Mouse (Mus musculus) midbrain, embryonic 14.5 days (tissue): ENCODE measurements at regions not wholly inside any gene's neighbourhood (a gene's known extent, or its start where the extent isn't known, plus 50 kb on each side); places are given as distances from the start of the nearest gene placed in this dataset.

Experiments used
- ATAC-seq: fragments of 200-750 bp; cut with Nextera tagmentation; 2 replicates; pipeline ENCODE4 v1.8.0; 2017; ENCODE audit warnings: moderate number of reproducible peaks, moderate library complexity; ENCODE audit not compliant: low FRiP score, low TSS enrichment
- DNase-seq: peaks from one replicate; pipeline ENCODE4 v3.0.0-alpha.2; 2015
- H3K27ac ChIP-seq: fragments of 300-500 bp; sonication (generic); replicated peaks from 2 replicates; pipeline ENCODE4 v1.5.1; 2014; ENCODE audit warnings: mild to moderate bottlenecking, low read depth, low read length, moderate library complexity
- H3K27me3 ChIP-seq: fragments of 300-500 bp; sonication (generic); 2 replicates; pipeline ENCODE4 v1.6.1; 2014; ENCODE audit warnings: low read length, control low read depth, mixed read lengths; ENCODE audit not compliant: control insufficient read depth, insufficient read depth
- H3K36me3 ChIP-seq: fragments of 300-500 bp; sonication (generic); 2 replicates; pipeline ENCODE4 v1.6.1; 2014; ENCODE audit warnings: low read length, control low read depth; ENCODE audit not compliant: control insufficient read depth, insufficient read depth
- H3K4me1 ChIP-seq: fragments of 300-500 bp; sonication (generic); 2 replicates; pipeline ENCODE4 v1.6.1; 2014; ENCODE audit warnings: mild to moderate bottlenecking, antibody characterized with exemption, low read length, control low read depth; ENCODE audit not compliant: control insufficient read depth, insufficient read depth
- H3K4me2 ChIP-seq: fragments of 300-500 bp; sonication (generic); 2 replicates; pipeline ENCODE4 v1.6.1; 2014; ENCODE audit warnings: mild to moderate bottlenecking, low read length, moderate library complexity
- H3K4me3 ChIP-seq: fragments of 300-500 bp; sonication (generic); replicated peaks from 2 replicates; pipeline ENCODE4 v1.5.1; 2014; ENCODE audit warnings: low read depth, low read length
- H3K9ac ChIP-seq: fragments of 300-500 bp; sonication (generic); replicated peaks from 2 replicates; pipeline ENCODE4 v1.6.1; 2014; ENCODE audit warnings: mild to moderate bottlenecking, low read length, moderate library complexity
- H3K9me3 ChIP-seq: fragments of 300-500 bp; sonication (generic); 2 replicates; pipeline ENCODE4 v1.6.1; 2016; ENCODE audit warnings: low read length, control low read depth, mixed read lengths; ENCODE audit not compliant: control insufficient read depth
- WGBS: fragments of 180-500 bp; shearing (Covaris S2); extraction: QIAGEN DNeasy Blood & Tissue Kit; methylation state at CpG from one replicate; pipeline ENCODE4 v1.1.7; 2014; 5-methylcytosine and 5-hydroxymethylcytosine counted together

DNA sequence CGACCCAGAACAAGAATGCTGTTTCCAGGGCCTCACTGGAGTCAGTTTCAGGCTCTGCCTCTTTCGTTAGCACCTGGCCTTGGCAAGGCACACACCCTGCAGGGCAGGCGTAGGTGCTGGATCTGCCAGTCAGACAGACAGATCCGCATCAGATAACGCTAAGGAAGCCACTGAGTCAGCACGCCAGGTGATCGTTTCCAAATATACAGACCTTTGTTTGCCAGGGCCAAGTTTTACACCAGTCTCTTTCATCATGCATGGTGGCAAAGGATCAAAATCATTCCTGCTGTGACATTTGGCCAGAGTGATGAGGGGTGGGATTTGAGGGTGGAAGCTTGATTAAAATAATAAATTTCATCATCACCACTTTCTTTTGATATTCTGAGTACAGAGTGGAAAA, 411.0 kb downstream of the Ofcc1 start:
- H3K9me3 ChIP-seq, result no peaks in the 10 kb centered on the region
- no peak overlapping the region for H3K9ac ChIP-seq
- H3K4me2 ChIP-seq, result no peak overlapping the region
- no peaks in the 10 kb centered on the region for H3K4me1 ChIP-seq
- H3K4me3 ChIP-seq, result no peak overlapping the region
- no peaks in the 10 kb centered on the region for H3K27me3 ChIP-seq
- H3K36me3 ChIP-seq, result no peaks in the 10 kb centered on the region
- WGBS, result 73% methylated on average over 7 of the region's 7 CpGs
- ATAC-seq, result no peak
- no peak for DNase-seq
- no peak overlapping the region for H3K27ac ChIP-seq

DNA sequence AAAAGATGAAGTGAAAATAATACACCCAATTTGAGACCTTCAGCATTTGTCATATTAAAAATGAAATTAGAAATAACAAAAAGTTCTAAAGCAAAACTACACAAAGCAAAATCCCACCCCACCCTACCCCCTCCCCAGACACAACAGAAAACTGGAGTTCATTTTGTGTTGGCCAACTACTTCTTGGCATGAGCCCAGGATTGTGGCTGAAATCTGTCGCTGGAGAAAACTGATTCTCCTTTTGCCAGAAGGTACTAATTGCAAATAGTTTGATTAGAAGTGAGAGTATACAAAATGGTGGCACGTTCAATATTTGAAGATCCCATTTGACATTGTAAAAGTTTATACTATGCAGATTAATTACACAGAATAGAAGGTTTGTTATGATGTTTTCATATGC, 426.0 kb downstream of the Ofcc1 start:
- no peaks in the 10 kb centered on the region for H3K27me3 ChIP-seq
- no peak overlapping the region for H3K4me2 ChIP-seq
- ATAC-seq, result no peak
- H3K4me3 ChIP-seq, result no peak overlapping the region
- H3K4me1 ChIP-seq, result no peaks in the 10 kb centered on the region
- H3K36me3 ChIP-seq, result no peaks in the 10 kb centered on the region
- no peaks in the 10 kb centered on the region for H3K9me3 ChIP-seq
- H3K9ac ChIP-seq, result no peak overlapping the region
- DNase-seq, result no peak
- 71% methylated on average over 2 of the region's 2 CpGs for WGBS
- no peak overlapping the region for H3K27ac ChIP-seq

DNA sequence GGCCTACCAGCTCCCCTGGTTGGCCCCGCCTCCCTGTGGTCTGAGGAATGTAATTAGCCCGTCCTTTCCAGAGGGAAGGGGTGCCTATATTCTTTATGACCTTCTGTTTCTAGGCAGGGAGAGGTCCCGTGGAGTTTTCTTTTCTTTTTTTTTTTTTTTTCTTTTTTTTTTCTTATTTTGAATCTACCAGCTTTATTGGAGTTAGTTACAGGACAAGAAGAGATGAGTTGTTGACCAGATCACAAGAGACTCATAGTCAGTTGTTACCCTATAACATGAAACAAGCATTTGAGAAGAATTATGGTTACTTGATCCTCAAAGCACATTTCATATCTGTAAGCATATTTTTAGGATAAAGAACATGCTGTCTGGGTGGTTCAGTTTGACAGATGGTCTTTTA, 429.8 kb downstream of the Ofcc1 start:
- no peak overlapping the region for H3K9ac ChIP-seq
- WGBS, result 83% methylated on average over 3 of the region's 3 CpGs
- H3K27me3 ChIP-seq, result no peaks in the 10 kb centered on the region
- H3K4me3 ChIP-seq, result no peak overlapping the region
- H3K27ac ChIP-seq, result no peak overlapping the region
- no peak for ATAC-seq
- H3K4me2 ChIP-seq, result no peak overlapping the region
- DNase-seq, result no peak
- no peaks in the 10 kb centered on the region for H3K4me1 ChIP-seq
- no peaks in the 10 kb centered on the region for H3K36me3 ChIP-seq
- H3K9me3 ChIP-seq, result no peaks in the 10 kb centered on the region

DNA sequence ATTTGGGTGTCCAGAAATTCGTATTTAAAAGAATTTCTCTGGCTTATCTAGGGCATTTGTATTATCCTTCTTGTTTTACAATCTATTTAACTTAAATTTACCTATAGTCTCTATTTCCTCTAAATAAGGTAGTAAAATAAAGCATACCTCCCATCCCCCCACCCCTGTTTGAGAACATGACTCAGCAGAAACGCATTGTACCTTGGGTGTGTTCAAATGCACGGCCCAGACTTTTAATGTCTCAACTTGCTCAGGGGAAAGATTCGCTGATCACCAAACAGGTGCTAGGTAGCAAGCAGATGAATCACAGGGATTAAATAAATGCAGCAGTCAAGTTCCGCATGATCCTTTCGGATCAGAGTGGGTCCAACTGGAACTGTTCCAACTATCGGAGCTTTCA, 432.7 kb downstream of the Ofcc1 start:
- Histone ChIP-seq H3K36me3 (no peaks in the 10 kb centered on the region), H3K27ac (no peak overlapping the region), H3K9ac (no peak overlapping the region), H3K4me2 (no peak overlapping the region), H3K9me3 (no peaks in the 10 kb centered on the region), H3K27me3 (no peaks in the 10 kb centered on the region), H3K4me1 (no peaks in the 10 kb centered on the region), H3K4me3 (no peak overlapping the region)
- DNase-seq (no peak), ATAC-seq (no peak)
- WGBS, result 89% methylated on average over 7 of the region's 7 CpGs

DNA sequence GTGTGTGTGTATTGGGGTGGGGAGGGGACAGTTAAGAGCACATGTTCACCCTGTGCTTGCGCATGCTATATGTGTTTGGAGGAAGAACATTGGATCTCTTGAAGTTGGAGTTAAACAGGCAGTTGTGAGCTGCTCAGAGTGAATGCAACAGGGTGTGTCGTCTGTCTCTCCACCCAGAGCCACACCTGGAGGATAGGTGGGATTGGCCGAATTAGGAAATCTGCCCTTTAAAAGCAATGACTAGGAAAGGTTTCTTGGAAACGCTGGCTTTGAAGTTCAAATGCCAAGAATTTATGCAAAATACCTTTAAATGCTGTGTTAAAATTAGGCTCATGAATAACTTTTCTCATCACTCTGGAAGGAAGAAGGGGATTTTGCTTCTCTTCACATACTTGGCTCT, 436.9 kb downstream of the Ofcc1 start:
- Histone ChIP-seq H3K4me1 (no peaks in the 10 kb centered on the region), H3K4me2 (no peak overlapping the region), H3K4me3 (no peak overlapping the region), H3K27ac (no peak overlapping the region), H3K9me3 (no peaks in the 10 kb centered on the region), H3K27me3 (no peaks in the 10 kb centered on the region), H3K36me3 (no peaks in the 10 kb centered on the region), H3K9ac (no peak overlapping the region)
- WGBS, result 92% methylated on average over 4 of the region's 4 CpGs
- DNase-seq, result no peak
- no peak for ATAC-seq

DNA sequence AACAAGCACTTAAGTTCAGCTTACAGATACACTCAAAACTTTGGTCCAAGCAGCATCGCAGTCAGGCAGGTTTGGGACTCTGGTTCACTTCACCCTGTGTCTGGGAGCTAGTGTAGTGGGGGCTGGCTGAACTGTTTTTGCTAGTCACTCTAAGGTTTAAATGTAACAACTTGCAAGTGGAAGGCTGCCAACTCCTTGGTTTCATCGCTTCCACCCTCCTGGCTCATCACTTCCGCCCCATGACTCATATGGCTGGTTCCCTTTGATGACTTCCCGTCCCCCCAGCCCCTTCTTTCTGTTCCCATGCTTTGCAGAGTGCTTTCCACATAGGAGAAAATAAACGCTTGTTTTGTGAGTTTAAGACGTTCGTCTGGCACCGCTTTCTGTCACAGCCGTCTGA, 438.1 kb downstream of the Ofcc1 start:
- H3K9ac ChIP-seq, result no peak overlapping the region
- ATAC-seq (no peak), DNase-seq (peak; percentile 17)
- WGBS, result 79% methylated on average over 9 of the region's 9 CpGs
- no peak overlapping the region for H3K4me3 ChIP-seq
- no peaks in the 10 kb centered on the region for H3K9me3 ChIP-seq
- no peaks in the 10 kb centered on the region for H3K27me3 ChIP-seq
- H3K4me1 ChIP-seq, result no peaks in the 10 kb centered on the region
- no peak overlapping the region for H3K27ac ChIP-seq
- no peaks in the 10 kb centered on the region for H3K36me3 ChIP-seq
- no peak overlapping the region for H3K4me2 ChIP-seq

DNA sequence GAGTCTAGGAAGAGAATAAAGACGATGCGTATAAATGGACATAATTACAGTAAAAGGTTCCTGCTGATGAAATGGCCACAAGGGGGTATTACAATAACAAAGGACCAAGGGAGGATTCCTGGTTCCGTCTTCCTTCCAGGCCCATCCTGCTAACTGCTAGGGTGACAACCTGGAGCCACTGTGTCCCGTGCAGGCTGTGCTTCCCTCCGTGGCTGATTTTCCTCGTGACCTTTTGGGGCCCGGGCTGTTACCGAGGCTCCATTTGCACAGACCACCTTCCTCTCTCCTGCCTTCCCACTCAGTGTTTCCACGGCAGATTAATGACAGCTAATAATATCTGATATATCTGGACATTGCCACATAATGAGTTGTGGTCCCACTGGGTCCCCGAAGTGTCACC, 453.5 kb downstream of the Ofcc1 start:
- Histone ChIP-seq H3K4me1 (peaks cover 5% of the 10 kb centered on the region; the same call in 1 of the 2 replicates), H3K27me3 (no peaks in the 10 kb centered on the region), H3K9ac (no peak overlapping the region), H3K36me3 (no peaks in the 10 kb centered on the region), H3K4me2 (no peak overlapping the region), H3K4me3 (no peak overlapping the region), H3K9me3 (no peaks in the 10 kb centered on the region), H3K27ac (no peak overlapping the region)
- no peak for ATAC-seq
- 58% methylated on average over 10 of the region's 10 CpGs for WGBS
- no peak for DNase-seq

DNA sequence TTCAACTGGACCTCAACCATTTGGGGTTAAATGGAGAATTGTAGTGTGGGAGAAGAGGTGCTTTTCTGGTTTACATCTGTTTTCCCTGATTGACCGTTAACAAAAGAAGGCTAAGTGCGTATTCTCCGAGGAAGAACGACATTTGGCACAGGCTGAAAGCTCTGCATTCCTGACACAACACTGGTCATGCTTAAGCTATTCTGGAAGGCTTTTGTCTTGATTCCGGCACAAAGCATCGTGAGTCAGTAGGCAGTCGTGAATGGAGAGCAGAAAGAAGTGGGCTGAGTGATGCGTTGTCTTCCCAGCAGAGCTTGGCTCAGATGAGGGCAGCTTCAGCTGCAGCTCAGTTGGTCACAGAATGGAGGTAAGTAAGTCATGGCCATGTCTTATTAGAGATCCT, 457.0 kb downstream of the Ofcc1 start:
- H3K9me3 ChIP-seq, result no peaks in the 10 kb centered on the region
- H3K27ac ChIP-seq, result no peak overlapping the region
- no peaks in the 10 kb centered on the region for H3K36me3 ChIP-seq
- H3K4me1 ChIP-seq, result peaks cover 5% of the 10 kb centered on the region; the same call in 1 of the 2 replicates
- no peak overlapping the region for H3K4me2 ChIP-seq
- DNase-seq (peak; percentile 40), ATAC-seq (peak; percentile 20; the same call in 1 of the 2 replicates)
- 8% methylated on average over 8 of the region's 8 CpGs for WGBS
- no peak overlapping the region for H3K9ac ChIP-seq
- no peaks in the 10 kb centered on the region for H3K27me3 ChIP-seq
- no peak overlapping the region for H3K4me3 ChIP-seq

DNA sequence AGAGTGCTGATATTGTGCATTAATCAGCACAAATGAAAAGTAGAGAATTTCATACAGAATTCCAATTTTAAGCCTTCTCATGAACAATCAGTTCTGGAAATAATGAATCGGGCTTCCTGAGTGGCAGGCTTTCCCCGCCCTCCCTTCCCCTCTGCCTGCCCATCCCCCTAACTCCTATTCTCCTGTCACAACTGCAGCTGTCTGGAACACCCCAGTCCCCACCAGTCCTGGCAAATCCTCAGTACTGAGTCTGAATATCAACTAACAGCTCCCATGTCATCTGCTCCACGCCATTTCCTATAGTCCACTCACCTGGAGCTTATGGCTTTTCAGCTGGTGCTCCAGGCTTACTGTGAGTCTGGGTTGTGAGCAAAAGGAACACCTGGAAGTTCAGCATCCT, 457.9 kb downstream of the Ofcc1 start:
- WGBS, result 20% methylated on average over 3 of the region's 3 CpGs
- H3K9ac ChIP-seq, result no peak overlapping the region

More for the DNA sequence above, 457.9 kb downstream of the Ofcc1 start:
- no peaks in the 10 kb centered on the region for H3K9me3 ChIP-seq
- peaks cover 5% of the 10 kb centered on the region; the same call in 1 of the 2 replicates for H3K4me1 ChIP-seq
- H3K36me3 ChIP-seq, result no peaks in the 10 kb centered on the region
- no peak overlapping the region for H3K4me3 ChIP-seq
- H3K27me3 ChIP-seq, result no peaks in the 10 kb centered on the region
- H3K4me2 ChIP-seq, result no peak overlapping the region
- no peak overlapping the region for H3K27ac ChIP-seq
- ATAC-seq (no peak; the same call in 1 of the 2 replicates), DNase-seq (peak; percentile 32)
